Mouse (Mus musculus) hindbrain, embryonic 13.5 days (tissue): Measurements from ENCODE around the gene Gm2897. TPM values are rescaled to one million over a fixed set of nuclear protein-coding genes. Genes with fewer than 3 reads are reported as not detected.
A peak's percentile ranks its signal among the peaks of the same experiment; 100 is the strongest.
"Not testable (repeated sequence)": the region's sequence is repeated elsewhere in the genome, so short reads cannot be mapped to it uniquely, and the experiment has no call there.

Experiments
- ATAC-seq: fragments of 200-750 bp; cut with Nextera tagmentation; 2 replicates; pipeline ENCODE4 v1.8.0; 2017; ENCODE audit warnings: moderate TSS enrichment; ENCODE audit not compliant: low FRiP score
- H3K27ac ChIP-seq: fragments of 300-500 bp; sonication (generic); 2 replicates; pipeline ENCODE4 v1.5.1; 2015; ENCODE audit warnings: inconsistent platforms, mild to moderate bottlenecking, moderate library complexity
- H3K27me3 ChIP-seq: fragments of 300-500 bp; sonication (generic); 2 replicates; pipeline ENCODE4 v1.6.1; 2015; ENCODE audit warnings: mild to moderate bottlenecking, inconsistent platforms
- H3K36me3 ChIP-seq: fragments of 300-500 bp; sonication (generic); 2 replicates; pipeline ENCODE4 v1.6.1; 2015; ENCODE audit warnings: mild to moderate bottlenecking, inconsistent platforms
- H3K4me1 ChIP-seq: fragments of 300-500 bp; sonication (generic); replicated peaks from 2 replicates; pipeline ENCODE4 v1.6.1; 2015; ENCODE audit warnings: inconsistent platforms
- H3K4me2 ChIP-seq: fragments of 300-500 bp; sonication (generic); 2 replicates; pipeline ENCODE4 v1.6.1; 2015; ENCODE audit warnings: inconsistent platforms, mild to moderate bottlenecking, moderate library complexity
- H3K4me3 ChIP-seq: fragments of 300-500 bp; sonication (generic); 2 replicates; pipeline ENCODE4 v1.5.1; 2015; ENCODE audit warnings: mild to moderate bottlenecking, inconsistent platforms
- H3K9ac ChIP-seq: fragments of 300-500 bp; sonication (generic); 2 replicates; pipeline ENCODE4 v1.6.1; 2015; ENCODE audit warnings: mild to moderate bottlenecking, inconsistent platforms
- H3K9me3 ChIP-seq: fragments of 300-500 bp; sonication (generic); 2 replicates; pipeline ENCODE4 v1.6.1; 2016; ENCODE audit warnings: inconsistent platforms
- WGBS: fragments of 180-500 bp; shearing (Covaris S2); methylation state at CpG from one replicate; pipeline ENCODE4 v1.1.7; 2015; 5-methylcytosine and 5-hydroxymethylcytosine counted together
- polyA plus RNA-seq: library from polyadenylated mRNA; unstranded; fragments of >200 nt; fragmentation: Nextera tagmentation; extraction: Ambion mirVana; gene quantifications from 2 replicates; pipeline ENCODE4 v1.2.1, GENCODE M21; 2015

Gm2897 gene
- 8.8 and 9.3 TPM in 2 replicates for polyA plus RNA-seq

- 4% methylated on average over 29 of the region's 40 CpGs for WGBS
- not testable (repeated sequence) for H3K36me3 ChIP-seq, H3K9me3 ChIP-seq, H3K27me3 ChIP-seq, H3K4me1 ChIP-seq
- peak within 1 kb of the TSS; percentile 55 for H3K4me3 ChIP-seq
- H3K4me2 ChIP-seq = peak within 1 kb of the TSS; percentile 64
- H3K9ac ChIP-seq = peak within 1 kb of the TSS; percentile 76
- H3K27ac ChIP-seq = peak within 1 kb of the TSS; percentile 74
- ATAC-seq = peak; percentile 79; the same call in 1 of the 2 replicates
These were observed at the start of gene Gm2897 for GRCm38 (mm10) chr14:3048727-3049512. Gene Gm2897, plus strand, starts transcription at chr14:3049285.

GRCm38 (mm10) chr14:3029702-3030101, 19.4 kb upstream of the Gm2897 start, which contains the start of gene Gm2888:
Gene Gm2888, plus strand, starts transcription at chr14:3030002.
- H3K4me2 ChIP-seq, H3K9ac ChIP-seq, ATAC-seq, H3K36me3 ChIP-seq, H3K9me3 ChIP-seq, H3K27me3 ChIP-seq, H3K4me3 ChIP-seq, H3K4me1 ChIP-seq, H3K27ac ChIP-seq: not testable (repeated sequence)
- 82% methylated on average over 3 of the region's 3 CpGs for WGBS

GRCm38 (mm10) chr14:3049513-3049800, 372 bp downstream of the Gm2897 start:
- not testable (repeated sequence) for ATAC-seq, H3K27me3 ChIP-seq, H3K9me3 ChIP-seq, H3K36me3 ChIP-seq, H3K4me1 ChIP-seq
- Histone ChIP-seq H3K4me3 (peak overlapping the region; percentile 55), H3K4me2 (peak overlapping the region; percentile 64), H3K27ac (peak overlapping the region; percentile 74; the same call in 1 of the 2 replicates), H3K9ac (peak overlapping the region; percentile 76)
- 1% methylated on average over 19 of the region's 20 CpGs for WGBS

GRCm38 (mm10) chr14:3050087-3050486, 1.0 kb downstream of the Gm2897 start:
- H3K36me3 ChIP-seq, H3K9ac ChIP-seq, H3K4me2 ChIP-seq, H3K4me3 ChIP-seq, H3K9me3 ChIP-seq, ATAC-seq, H3K27me3 ChIP-seq, H3K27ac ChIP-seq, H3K4me1 ChIP-seq: not testable (repeated sequence)
- under 1% methylated on average over 6 of the region's 8 CpGs for WGBS

GRCm38 (mm10) chr14:3116051-3116450, 67.0 kb downstream of the Gm2897 start:
- not testable (repeated sequence) for H3K4me3 ChIP-seq, ATAC-seq, H3K27me3 ChIP-seq, H3K4me1 ChIP-seq, H3K4me2 ChIP-seq, H3K27ac ChIP-seq, H3K9ac ChIP-seq, H3K36me3 ChIP-seq, H3K9me3 ChIP-seq
- 94% methylated on average over 18 of the region's 25 CpGs for WGBS

Other genes starting within 250 kb of the Gm2897 start
- not detected in 2 replicates for gene Gm2888, start 19.3 kb upstream of the Gm2897 start, polyA plus RNA-seq
- not detected in 2 replicates for gene Gm10340, start 84.7 kb downstream of the Gm2897 start, polyA plus RNA-seq
- gene Gm5795, start 139.0 kb downstream of the Gm2897 start, polyA plus RNA-seq = 0.36 TPM in 1 of 2 replicates, not detected in the other
- gene D830030K20Rik, start 159.2 kb downstream of the Gm2897 start, polyA plus RNA-seq = 27.4 and 32.6 TPM in 2 replicates